ENCODE assay signal across 26 mouse cellular contexts in the genomic region with DNA sequence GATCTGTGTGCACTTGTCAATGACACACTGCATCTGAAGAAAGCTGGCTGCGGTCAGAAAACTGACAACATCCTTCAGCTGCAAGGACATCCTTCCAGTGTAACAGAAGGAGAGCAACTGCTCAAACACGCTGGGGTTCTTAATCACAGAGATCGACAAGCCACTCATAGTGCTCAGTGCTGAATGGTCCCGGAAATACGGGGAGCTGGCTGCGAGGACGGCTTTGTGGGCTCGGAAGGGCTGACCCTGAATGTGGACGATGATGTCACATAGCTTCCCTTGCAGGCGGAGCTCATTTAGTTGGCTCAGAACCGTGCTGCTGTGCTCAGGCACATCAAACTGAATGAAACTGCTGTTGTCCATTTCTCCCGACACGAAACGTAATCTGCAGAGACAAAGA. TPM values are rescaled to one million over a fixed set of nuclear protein-coding genes. Genes with fewer than 3 reads are reported as not detected.
DNase-seq lines count a peak whose midpoint lies in the region; ATAC-seq and TF ChIP-seq lines count a peak whose summit lies in the region.
"Had no signal": no experiment of that assay in that cellular context is flagged by ENCODE, and none has a peak within 500 bp of the region (broad histone marks: within the 10 kb centered on the region; RNA-seq: fewer than 3 reads in every experiment).

No protein-coding gene starts in this region.

- no peaks in the 10 kb centered on the region for H3K4me1 ChIP-seq in forebrain, postnatal 0 days (ENCODE audit: insufficient read depth)
- H3K4me1 ChIP-seq in forebrain, embryonic 15.5 days: no peaks in the 10 kb centered on the region

- no peak overlapping the region for H3K27ac ChIP-seq in forebrain, postnatal 0 days (ENCODE audit: low read depth, low read length)
- H3K27ac ChIP-seq in forebrain, embryonic 15.5 days (replicated peaks): no peak overlapping the region
- H3K27ac ChIP-seq: heart, embryonic 10.5 days; hindbrain, postnatal 0 days; liver, embryonic 14.5 days; macrophage; neural tube, embryonic 15.5 days had no signal

- intact Hi-C loops in heart, postnatal 10 days (cut with DNase I): no loop called here
- intact Hi-C loops in heart, postnatal 36 days (cut with DNase I): no loop called here

- H3K9ac ChIP-seq in forebrain, postnatal 0 days: no peak overlapping the region
- no peak overlapping the region for H3K9ac ChIP-seq in forebrain, embryonic 15.5 days (replicated peaks)
- H3K9ac ChIP-seq: liver, embryonic 14.5 days; neural tube, embryonic 15.5 days had no signal

- H3K9me3 ChIP-seq in forebrain, postnatal 0 days (ENCODE audit: low read length): no peaks in the 10 kb centered on the region
- H3K9me3 ChIP-seq in forebrain, embryonic 15.5 days: no peaks in the 10 kb centered on the region
- H3K9me3 ChIP-seq: heart, embryonic 10.5 days; neural tube, embryonic 15.5 days had no signal

- H3K4me3 ChIP-seq in forebrain, postnatal 0 days (ENCODE audit: low read depth, low read length): no peak overlapping the region
- no peak overlapping the region for H3K4me3 ChIP-seq in forebrain, embryonic 15.5 days
- H3K4me3 ChIP-seq: erythroblast, embryonic 14.5 days; heart, embryonic 10.5 days; neural tube, embryonic 15.5 days had no signal

- H3K36me3 ChIP-seq in forebrain, postnatal 0 days (ENCODE audit: insufficient read depth): peaks cover 32% of the 10 kb centered on the region
- peaks cover 27% of the 10 kb centered on the region for H3K36me3 ChIP-seq in forebrain, embryonic 15.5 days

- DNase-seq in forebrain, postnatal 0 days: no peak
- DNase-seq in heart, postnatal 10 days: peak; percentile 23 to 39
- DNase-seq in heart, postnatal 36 days: no peak
- DNase-seq in adrenal gland, postnatal 36 days: peak; percentile 47 to 50
- DNase-seq in T-cell, adult 2 months (ENCODE audit: low spot score): no peak
- DNase-seq: B cell, adult 2 months; cerebellum, adult 18-20 months; cerebellum, postnatal 10 days; kidney, adult 9 months; kidney, postnatal 10 days; layer of hippocampus, postnatal 36 days; liver; lung, adult 2 months; lung, postnatal 10 days; midbrain, embryonic 14.5 days; retina, postnatal 1 day; right cerebral cortex, postnatal 14 days had no signal

- 70% methylated on average over 14 of the region's 14 CpGs for WGBS in forebrain, postnatal 0 days
- WGBS in forebrain, embryonic 15.5 days: 73% methylated on average over 14 of the region's 14 CpGs

- 0 out of 2 replicates have a peak, but pooled peaks have one; percentile 12 for ATAC-seq in forebrain, postnatal 0 days
- no peak for ATAC-seq in forebrain, embryonic 15.5 days (replicated peaks)
- ATAC-seq: activated CD4-positive, CD25-positive, alpha-beta regulatory T cell, adult 4 months; hindbrain, postnatal 0 days; intestine, embryonic 16.5 days had no signal

- H3K27me3 ChIP-seq in forebrain, postnatal 0 days (ENCODE audit: insufficient read depth, low read length): no peaks in the 10 kb centered on the region
- no peaks in the 10 kb centered on the region for H3K27me3 ChIP-seq in forebrain, embryonic 15.5 days
- H3K27me3 ChIP-seq: neural tube, embryonic 15.5 days had no signal

- H3K4me2 ChIP-seq in forebrain, postnatal 0 days (ENCODE audit: low read depth): no peak overlapping the region
- no peak overlapping the region for H3K4me2 ChIP-seq in forebrain, embryonic 15.5 days (replicated peaks)
- H3K4me2 ChIP-seq: neural tube, embryonic 15.5 days had no signal

- TF ChIP-seq CTCF in forebrain, postnatal 0 days (IDR thresholded peaks at IDR 0.05; ENCODE audit: low read depth): no peak

RNA-seq across cellular contexts. Expression of a gene that starts 19.0 kb away (rescaled TPM):
- 20.9 and 24.1 TPM in 2 replicates for total RNA-seq in forebrain, postnatal 0 days (2014; rRNA removed)
- 3.7 and 4.5 TPM in 2 replicates for polyA plus RNA-seq in forebrain, postnatal 0 days (2015; fragmentation: Nextera tagmentation; extraction: Ambion mirVana)
- polyA plus RNA-seq in forebrain, embryonic 15.5 days (2015; fragmentation: Nextera tagmentation; extraction: Ambion mirVana): 7.1 and 8.5 TPM in 2 replicates
- total RNA-seq in heart, postnatal 10 days (2021): 10 to 100 TPM; 20.6 to 21.5 TPM
- 1 to 10 TPM; 7.4 to 7.7 TPM for total RNA-seq in heart, postnatal 36 days (2021)
- 1 to 10 TPM; 8.5 to 9.5 TPM for total RNA-seq in adrenal gland, postnatal 36 days (2021)

RNA-seq across cellular contexts. Expression of a gene that starts 40.8 kb away (rescaled TPM):
- total RNA-seq in forebrain, postnatal 0 days (2014; rRNA removed): 55.0 and 66.9 TPM in 2 replicates
- polyA plus RNA-seq in forebrain, postnatal 0 days (2015; fragmentation: Nextera tagmentation; extraction: Ambion mirVana): 16.6 and 24.6 TPM in 2 replicates
- polyA plus RNA-seq in forebrain, embryonic 15.5 days (2015; fragmentation: Nextera tagmentation; extraction: Ambion mirVana): 39.1 and 40.5 TPM in 2 replicates
- total RNA-seq in heart, postnatal 10 days (2021): 1 to 10 TPM; 6.7 to 9.0 TPM
- total RNA-seq in heart, postnatal 36 days (2021): 1 to 10 TPM; 4.8 to 5.6 TPM
- total RNA-seq in adrenal gland, postnatal 36 days (2021): 1 to 10 TPM; 3.6 to 4.3 TPM
- polyA plus RNA-seq: erythroblast, embryonic 14.5 days had no signal

RNA-seq across cellular contexts. Expression of a gene that starts 56.2 kb away (rescaled TPM):
- 32.2 and 46.5 TPM in 2 replicates for total RNA-seq in forebrain, postnatal 0 days (2014; rRNA removed)
- polyA plus RNA-seq in forebrain, postnatal 0 days (2015; fragmentation: Nextera tagmentation; extraction: Ambion mirVana): 19.2 and 24.4 TPM in 2 replicates
- polyA plus RNA-seq in forebrain, embryonic 15.5 days (2015; fragmentation: Nextera tagmentation; extraction: Ambion mirVana): 31.4 and 35.8 TPM in 2 replicates
- total RNA-seq in heart, postnatal 10 days (2021): 10 to 100 TPM; 20.1 to 20.5 TPM
- total RNA-seq in heart, postnatal 36 days (2021): 10 to 100 TPM; 17.5 to 20.6 TPM
- total RNA-seq in adrenal gland, postnatal 36 days (2021): 10 to 100 TPM; 20.9 to 24.6 TPM

Comparison
In these comparisons a context has a peak if more than half of its experiments do, and no peak if none do; other contexts are left out.
1. DNase-seq: peak in heart, postnatal 10 days (2 of 2) and adrenal gland, postnatal 36 days (2 of 2); none in forebrain, postnatal 0 days (single experiment), heart, postnatal 36 days (0 of 2) and T-cell, adult 2 months (single experiment).